Mouse (Mus musculus) spleen, adult 2 months (tissue): ENCODE measurements around the gene Tuba8.

Source experiments
- CTCF ChIP-seq: fragments of 200-500 bp; IDR thresholded peaks from 2 replicates; pipeline ENCODE4 v1.5.1; 2011; ENCODE audit warnings: mild to moderate bottlenecking, inconsistent platforms; ENCODE audit not compliant: insufficient read depth, insufficient read length, insufficient replicate concordance; ENCODE audit errors: extremely low read depth
- POLR2A ChIP-seq: fragments of 200-500 bp; IDR thresholded peaks from 2 replicates; pipeline ENCODE4 v1.6.1; 2011; ENCODE audit warnings: low read depth, low read length, inconsistent platforms

- TF ChIP-seq POLR2A (no peak), CTCF (no peak)
Measured at GRCm38 (mm10) chr6:121197807-121198365, 12.6 kb upstream of the Tuba8 start.
